ENCODE assay signal across 32 mouse cellular contexts in the genomic region with DNA sequence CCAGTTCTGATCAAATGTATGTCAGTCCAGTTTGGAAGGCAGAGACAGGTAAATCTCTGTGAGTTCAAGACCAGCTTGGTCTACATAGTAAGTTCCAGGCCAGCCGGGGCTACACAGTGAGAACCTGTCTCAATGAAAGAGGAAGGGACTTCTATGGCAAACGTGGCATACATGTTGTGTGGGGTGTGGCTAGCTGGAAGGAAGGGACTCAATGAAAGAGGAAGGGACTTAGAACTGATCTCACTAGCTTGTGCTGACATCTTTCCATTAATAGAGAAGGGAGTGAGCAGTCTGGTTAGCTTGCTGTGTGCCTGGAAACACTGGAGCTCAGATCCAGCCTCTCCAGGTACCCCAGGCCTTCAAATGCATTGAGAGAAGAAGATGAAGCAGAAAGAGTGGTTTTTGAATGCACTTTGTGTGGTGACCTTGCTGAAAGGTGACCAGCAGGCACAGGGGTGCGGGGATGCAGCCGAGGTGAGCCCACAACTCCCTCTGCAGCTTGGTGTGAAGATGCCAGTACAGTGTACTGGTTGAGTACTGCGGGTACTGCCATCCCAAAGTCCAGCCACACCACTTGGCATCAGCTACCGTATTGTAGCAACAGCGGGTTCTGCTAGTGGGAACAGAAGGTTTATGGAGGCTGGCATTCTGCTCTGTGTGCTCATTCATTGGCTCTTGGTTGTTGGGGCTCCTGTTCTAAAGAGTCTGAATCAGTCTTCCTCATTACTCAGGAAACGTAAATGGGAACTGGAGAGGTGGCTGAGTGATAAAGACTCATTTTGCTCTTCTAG. TPM values are rescaled to one million over a fixed set of nuclear protein-coding genes. Genes with fewer than 3 reads are reported as not detected.
A peak's percentile ranks its signal among the peaks of the same experiment; 100 is the strongest.
DNase-seq lines count a peak whose midpoint lies in the region; ATAC-seq and TF ChIP-seq lines count a peak whose summit lies in the region.
"Had no signal": no experiment of that assay in that cellular context is flagged by ENCODE, and none has a peak within 500 bp of the region (broad histone marks: within the 10 kb centered on the region; RNA-seq: fewer than 3 reads in every experiment).

No protein-coding gene starts in this region.

- ATAC-seq in intestine, postnatal 0 days: no peak
- ATAC-seq in intestine, embryonic 15.5 days: no peak
- ATAC-seq in granulocyte monocyte progenitor cell, adult 5-6 weeks (replicated peaks; ENCODE audit: poor library complexity, severe bottlenecking): peak; percentile 82
- ATAC-seq in monocyte, adult 5-6 weeks (replicated peaks; ENCODE audit: insufficient number of reproducible peaks, low FRiP score, low TSS enrichment, poor library complexity, severe bottlenecking): 0 out of 2 replicates have a peak, but pooled peaks have one; percentile 37
- ATAC-seq: forebrain, embryonic 13.5 days; midbrain, embryonic 15.5 days had no signal

- no peak for TF ChIP-seq RAD21 in MEL (IDR thresholded peaks at IDR 0.05; ENCODE audit: low read depth, low read length)

- H3K27me3 ChIP-seq in intestine, postnatal 0 days (replicated peaks; ENCODE audit: control insufficient read depth, insufficient read depth, low read length): no peaks in the 10 kb centered on the region
- H3K27me3 ChIP-seq in intestine, embryonic 15.5 days (replicated peaks): no peaks in the 10 kb centered on the region
- H3K27me3 ChIP-seq in MEL (ENCODE audit: control insufficient read depth in 1 of 2, insufficient read depth in 2 of 2, low read length in 2 of 2): no peaks in the 10 kb centered on the region
- H3K27me3 ChIP-seq: forebrain, embryonic 13.5 days; heart, embryonic 13.5 days; hindbrain, embryonic 15.5 days; limb, embryonic 15.5 days; liver, embryonic 15.5 days; midbrain, embryonic 15.5 days; neural tube, embryonic 12.5 days had no signal

- no peak overlapping the region for H3K9ac ChIP-seq in intestine, postnatal 0 days (ENCODE audit: low read depth, low read length)
- no peak overlapping the region for H3K9ac ChIP-seq in intestine, embryonic 15.5 days
- H3K9ac ChIP-seq in MEL (ENCODE audit: control insufficient read depth, low read depth, low read length, poor library complexity, severe bottlenecking): no peak overlapping the region
- H3K9ac ChIP-seq: forebrain, embryonic 13.5 days; heart, embryonic 13.5 days; hindbrain, embryonic 15.5 days; limb, embryonic 15.5 days; liver, embryonic 15.5 days; lung, embryonic 14.5 days; midbrain, embryonic 15.5 days; neural tube, embryonic 12.5 days had no signal

- H3K27ac ChIP-seq in intestine, postnatal 0 days (ENCODE audit: low read depth, low read length): 0 out of 2 replicates have a peak overlapping the region, but pooled peaks have one; percentile 9
- H3K27ac ChIP-seq in intestine, embryonic 15.5 days: no peak overlapping the region
- peak overlapping the region; percentile 17; the same call in 1 of the 2 replicates for H3K27ac ChIP-seq in MEL (ENCODE audit: control insufficient read depth, low read depth, low read length)
- H3K27ac ChIP-seq: forebrain, embryonic 13.5 days; gastrocnemius, adult 2 months; hindbrain, embryonic 10.5 days; hindbrain, embryonic 15.5 days; kidney, postnatal 0 days; limb, embryonic 10.5 days; limb, embryonic 15.5 days; liver, embryonic 15.5 days; midbrain, embryonic 15.5 days; neural tube, embryonic 12.5 days had no signal

- no peak for TF ChIP-seq EP300 in MEL (IDR thresholded peaks at IDR 0.05; ENCODE audit: low read depth in 1 of 2, low read length in 2 of 2)

- no peak overlapping the region for H3K4me2 ChIP-seq in intestine, postnatal 0 days (replicated peaks; ENCODE audit: low read depth)
- H3K4me2 ChIP-seq in intestine, embryonic 15.5 days (replicated peaks): no peak overlapping the region
- H3K4me2 ChIP-seq: forebrain, embryonic 13.5 days; heart, embryonic 13.5 days; hindbrain, embryonic 15.5 days; limb, embryonic 15.5 days; liver, embryonic 15.5 days; lung, embryonic 14.5 days; midbrain, embryonic 15.5 days; neural tube, embryonic 12.5 days had no signal

- WGBS in intestine, postnatal 0 days: 91% methylated on average over 8 of the region's 8 CpGs
- WGBS in intestine, embryonic 15.5 days: 89% methylated on average over 8 of the region's 8 CpGs

- DNase-seq in MEL (ENCODE audit: low read depth, low spot score): peak; percentile 85
- no peak for DNase-seq in urinary bladder, postnatal 10 days (ENCODE audit: low spot score)
- no peak for DNase-seq in yolk sac, embryonic 10.5 days (ENCODE audit: low spot score)
- no peak for DNase-seq in right cerebral cortex, adult 2 months (ENCODE audit: low spot score in 2 of 2)
- DNase-seq: adrenal gland, postnatal 10 days; B cell, adult 2 months; cerebellum, adult 11-12 months; cerebellum, postnatal 10 days; gastrocnemius, adult 2 months; gastrocnemius, postnatal 36 days; heart, postnatal 10 days; kidney, adult 8-10 months; kidney, postnatal 4 days; layer of hippocampus, adult 9-11 months; lung, embryonic 14.5 days; lung, postnatal 14 days; thymus, adult 2 months; thymus, postnatal 36 days had no signal

- peaks cover 65% of the 10 kb centered on the region for H3K36me3 ChIP-seq in intestine, postnatal 0 days (ENCODE audit: control insufficient read depth, insufficient read depth)
- H3K36me3 ChIP-seq in intestine, embryonic 15.5 days: peaks cover 26% of the 10 kb centered on the region
- H3K36me3 ChIP-seq in MEL (ENCODE audit: control insufficient read depth in 1 of 2, insufficient read depth in 2 of 2, low read length in 2 of 2): peaks cover 3 to 34% of the 10 kb centered on the region in 2 experiments; a peak in 3 of 4 replicates

- TF ChIP-seq POLR2A in MEL (IDR thresholded peaks at IDR 0.05; ENCODE audit: control insufficient read depth in 1 of 2, insufficient read depth in 1 of 2, low read depth in 1 of 2, low read length in 2 of 2, poor library complexity in 1 of 2): no peak

- H3K79me2 ChIP-seq in MEL (ENCODE audit: control insufficient read depth, insufficient read depth, low read length, poor library complexity): no peaks in the 10 kb centered on the region

- H3K4me1 ChIP-seq in intestine, postnatal 0 days (replicated peaks; ENCODE audit: control insufficient read depth, insufficient read depth, low read length): 0 out of 2 replicates have a peak, but pooled peaks cover 3% of the 10 kb centered on the region
- peaks cover 5% of the 10 kb centered on the region; the same call in 1 of the 2 replicates for H3K4me1 ChIP-seq in intestine, embryonic 15.5 days (replicated peaks)
- H3K4me1 ChIP-seq in MEL (ENCODE audit: control insufficient read depth in 1 of 2, insufficient read depth in 2 of 2, low read length in 2 of 2): peaks cover 7 to 33% of the 10 kb centered on the region in 2 experiments
- H3K4me1 ChIP-seq: forebrain, embryonic 13.5 days; hindbrain, embryonic 10.5 days; hindbrain, embryonic 15.5 days; limb, embryonic 10.5 days; limb, embryonic 15.5 days; midbrain, embryonic 15.5 days; neural tube, embryonic 12.5 days had no signal

- H3K9me3 ChIP-seq in intestine, postnatal 0 days (ENCODE audit: control insufficient read depth): no peaks in the 10 kb centered on the region
- no peaks in the 10 kb centered on the region for H3K9me3 ChIP-seq in intestine, embryonic 15.5 days
- H3K9me3 ChIP-seq in MEL (replicated peaks; ENCODE audit: insufficient read depth, low read length): no peaks in the 10 kb centered on the region
- H3K9me3 ChIP-seq: forebrain, embryonic 13.5 days; heart, embryonic 13.5 days; hindbrain, embryonic 10.5 days; hindbrain, embryonic 15.5 days; limb, embryonic 10.5 days; limb, embryonic 15.5 days; liver, embryonic 15.5 days; midbrain, embryonic 15.5 days; neural tube, embryonic 12.5 days had no signal

- no peak for TF ChIP-seq CTCF in intestine, postnatal 0 days (IDR thresholded peaks at IDR 0.05; ENCODE audit: low read depth)
- no peak for TF ChIP-seq CTCF in MEL (IDR thresholded peaks at IDR 0.05 in 2 of 3, conservative IDR thresholded peaks at IDR 0.05 in 1 of 3; ENCODE audit: control insufficient read depth in 1 of 3, insufficient read depth in 1 of 3, low read depth in 2 of 3, low read length in 3 of 3, poor library complexity in 1 of 3, severe bottlenecking in 1 of 3)

- no peak overlapping the region for H3K4me3 ChIP-seq in intestine, postnatal 0 days (ENCODE audit: low read depth, low read length)
- H3K4me3 ChIP-seq in intestine, embryonic 15.5 days (replicated peaks): no peak overlapping the region
- no peak overlapping the region for H3K4me3 ChIP-seq in MEL (ENCODE audit: control insufficient read depth in 1 of 2, insufficient read depth in 1 of 2, low read depth in 2 of 2, low read length in 2 of 2)
- H3K4me3 ChIP-seq: forebrain, embryonic 13.5 days; gastrocnemius, adult 2 months; heart, embryonic 13.5 days; hindbrain, embryonic 10.5 days; hindbrain, embryonic 15.5 days; limb, embryonic 10.5 days; limb, embryonic 15.5 days; liver, embryonic 15.5 days; midbrain, embryonic 15.5 days; neural tube, embryonic 12.5 days had no signal

TF ChIP-seq in MEL, 35 proteins besides CTCF, POLR2A, EP300 and RAD21 (continues in another document):
- TF ChIP-seq UBTF (IDR thresholded peaks at IDR 0.05; ENCODE audit: borderline replicate concordance, insufficient read depth, low read depth, low read length): no peak
- TF ChIP-seq SIN3A (IDR thresholded peaks at IDR 0.05; ENCODE audit: low read length): peak; percentile 23; the same call in 1 of the 2 replicates
- TF ChIP-seq ZKSCAN1 (IDR thresholded peaks at IDR 0.05; ENCODE audit: low read depth, low read length): no peak
- TF ChIP-seq GATA1 (IDR thresholded peaks at IDR 0.05; ENCODE audit: low read depth, low read length): peak; percentile 33; the same call in 1 of the 2 replicates
- TF ChIP-seq CHD2 (IDR thresholded peaks at IDR 0.05; ENCODE audit: low read length): no peak
- peak; percentile 69 for TF ChIP-seq TBP (IDR thresholded peaks at IDR 0.05; ENCODE audit: low read depth, low read length)
- no peak for TF ChIP-seq E2F4 (IDR thresholded peaks at IDR 0.05; ENCODE audit: borderline replicate concordance, low read depth, low read length)
- no peak for TF ChIP-seq JUND (IDR thresholded peaks at IDR 0.05; ENCODE audit: low read depth, low read length)
- no peak for TF ChIP-seq MAFK (IDR thresholded peaks at IDR 0.05; ENCODE audit: borderline replicate concordance, low read depth, low read length)
- no peak for TF ChIP-seq RCOR1 (IDR thresholded peaks at IDR 0.05; ENCODE audit: low read depth, low read length)
- TF ChIP-seq GABPA (IDR thresholded peaks at IDR 0.05; ENCODE audit: low read depth, low read length): no peak
- peak; percentile 66; the same call in 1 of the 2 replicates for TF ChIP-seq MYC (IDR thresholded peaks at IDR 0.05; ENCODE audit: low read depth, low read length)

RNA-seq across cellular contexts. Expression of gene Atf1, which starts 40.5 kb away (rescaled TPM):
- polyA plus RNA-seq in intestine, postnatal 0 days (2015; fragmentation: Nextera tagmentation; extraction: Ambion mirVana): 25.3 and 29.0 TPM in 2 replicates
- 41.5 and 44.5 TPM in 2 replicates for polyA plus RNA-seq in intestine, embryonic 15.5 days (2015; fragmentation: Nextera tagmentation; extraction: Ambion mirVana)
- 41.8 and 44.0 TPM in 2 replicates for total RNA-seq in MEL (2012; rRNA removed)
- 100 to 1,000 TPM; 183 to 854 TPM for polyA plus RNA-seq in MEL (2012; ENCODE audit: insufficient read depth in 1 of 2, insufficient read length in 2 of 2, low read depth in 1 of 2, low replicate concordance in 2 of 2, missing spikeins in 1 of 2)
- total RNA-seq in granulocyte monocyte progenitor cell, adult 5-6 weeks (2014; fragmentation: Nextera tagmentation): 56.7 and 75.0 TPM in 2 replicates
- total RNA-seq in granulocyte monocyte progenitor cell, adult 5-6 weeks (2017): 62.3 and 63.0 TPM in 2 replicates
- total RNA-seq in monocyte, adult 5-6 weeks (2017): 49.1 to 81.7 TPM (median 57.2 TPM) in 3 replicates

Comparison
In these comparisons a context has a peak if more than half of its experiments do, and no peak if none do; other contexts are left out.
1. ATAC-seq: peak in granulocyte monocyte progenitor cell, adult 5-6 weeks (single experiment) and monocyte, adult 5-6 weeks (single experiment); none in intestine, postnatal 0 days (single experiment) and intestine, embryonic 15.5 days (single experiment).